23 mouse cellular contexts compared by ENCODE assay signal in genomic region chr9:16037375-16037774, GRCm38 (mm10).
DNase-seq lines count a peak whose midpoint lies in the region; ATAC-seq and TF ChIP-seq lines count a peak whose summit lies in the region.
"Had no signal": no experiment of that assay in that cellular context is flagged by ENCODE, and none has a peak within 500 bp of the region (broad histone marks: within the 10 kb centered on the region; RNA-seq: fewer than 3 reads in every experiment).

No protein-coding gene starts in this region.

- intact Hi-C loops in left cerebral cortex, adult 2 months (cut with DNase I) = loop anchor here (2.0 to 10.0 kb wide), 2 partner anchors 245 to 1357 kb away; no protein-coding TSS in a partner anchor
- intact Hi-C loops in left cerebral cortex, postnatal 14 days (cut with DNase I) = no loop called here

- peak overlapping the region; percentile 44; the same call in 1 of the 2 replicates for H3K27ac ChIP-seq in left cerebral cortex, adult 2 months
- H3K27ac ChIP-seq in intestine, embryonic 15.5 days = no peak overlapping the region
- H3K27ac ChIP-seq in intestine, postnatal 0 days (ENCODE audit: low read depth, low read length) = no peak overlapping the region
- H3K27ac ChIP-seq: embryonic facial prominence, embryonic 10.5 days; embryonic facial prominence, embryonic 12.5 days; forebrain, embryonic 13.5 days; forebrain, embryonic 15.5 days had no signal

- no peak overlapping the region for H3K4me2 ChIP-seq in intestine, embryonic 15.5 days (replicated peaks)
- no peak overlapping the region for H3K4me2 ChIP-seq in intestine, postnatal 0 days (replicated peaks; ENCODE audit: low read depth)
- H3K4me2 ChIP-seq: embryonic facial prominence, embryonic 12.5 days; forebrain, embryonic 13.5 days; forebrain, embryonic 15.5 days had no signal

- 49% methylated on average over 3 of the region's 3 CpGs for WGBS in intestine, embryonic 15.5 days
- WGBS in intestine, postnatal 0 days = 27% methylated on average over 3 of the region's 3 CpGs

- no peak for DNase-seq in left cerebral cortex, adult 2 months (ENCODE audit: extremely low spot score in 1 of 2, low spot score in 2 of 2)
- DNase-seq in left cerebral cortex, postnatal 14 days (ENCODE audit: low spot score in 2 of 2) = no peak
- no peak for DNase-seq in frontal cortex, adult 2 months (ENCODE audit: extremely low spot score in 1 of 2, low spot score in 1 of 2)
- DNase-seq: adrenal gland, adult 8-10 months; adrenal gland, postnatal 14 days; adrenal gland, postnatal 36 days; B cell, adult 2 months; cerebellum, adult 11-12 months; cerebellum, adult 2 months; cerebellum, adult 9-10 months; cerebellum, postnatal 10 days; cerebellum, postnatal 25 days had no signal

- no peaks in the 10 kb centered on the region for H3K36me3 ChIP-seq in intestine, embryonic 15.5 days
- H3K36me3 ChIP-seq in intestine, postnatal 0 days (ENCODE audit: control insufficient read depth, insufficient read depth) = no peaks in the 10 kb centered on the region
- H3K36me3 ChIP-seq: embryonic facial prominence, embryonic 10.5 days; embryonic facial prominence, embryonic 12.5 days; forebrain, embryonic 15.5 days; G1E had no signal

- H3K4me1 ChIP-seq in intestine, embryonic 15.5 days (replicated peaks) = no peaks in the 10 kb centered on the region
- H3K4me1 ChIP-seq in intestine, postnatal 0 days (replicated peaks; ENCODE audit: control insufficient read depth, insufficient read depth, low read length) = no peaks in the 10 kb centered on the region
- H3K4me1 ChIP-seq: embryonic facial prominence, embryonic 10.5 days; embryonic facial prominence, embryonic 12.5 days; forebrain, embryonic 13.5 days had no signal

- no peak overlapping the region for H3K4me3 ChIP-seq in left cerebral cortex, adult 2 months
- H3K4me3 ChIP-seq in intestine, embryonic 15.5 days (replicated peaks) = no peak overlapping the region
- H3K4me3 ChIP-seq in intestine, postnatal 0 days (ENCODE audit: low read depth, low read length) = no peak overlapping the region
- H3K4me3 ChIP-seq: embryonic facial prominence, embryonic 10.5 days; embryonic facial prominence, embryonic 12.5 days; forebrain, embryonic 13.5 days; forebrain, embryonic 15.5 days had no signal

- no peaks in the 10 kb centered on the region for H3K9me3 ChIP-seq in intestine, embryonic 15.5 days
- no peaks in the 10 kb centered on the region for H3K9me3 ChIP-seq in intestine, postnatal 0 days (ENCODE audit: control insufficient read depth)
- H3K9me3 ChIP-seq: embryonic facial prominence, embryonic 10.5 days; embryonic facial prominence, embryonic 12.5 days; forebrain, embryonic 13.5 days; forebrain, embryonic 15.5 days; G1E had no signal

- no peaks in the 10 kb centered on the region for H3K27me3 ChIP-seq in intestine, embryonic 15.5 days (replicated peaks)
- H3K27me3 ChIP-seq in intestine, postnatal 0 days (replicated peaks; ENCODE audit: control insufficient read depth, insufficient read depth, low read length) = no peaks in the 10 kb centered on the region
- H3K27me3 ChIP-seq: CH12.LX; embryonic facial prominence, embryonic 12.5 days; forebrain, embryonic 13.5 days; forebrain, embryonic 15.5 days; Patski had no signal

- ATAC-seq in intestine, embryonic 15.5 days = peak; percentile 88
- peak; percentile 60 for ATAC-seq in intestine, postnatal 0 days
- ATAC-seq: activated CD4-positive, CD25-positive, alpha-beta regulatory T cell, adult 4 months; CD4-positive, CD25-positive, alpha-beta regulatory T cell, adult 4 months; forebrain, embryonic 13.5 days; forebrain, embryonic 15.5 days; Patski had no signal

- H3K9ac ChIP-seq in intestine, embryonic 15.5 days = no peak overlapping the region
- H3K9ac ChIP-seq in intestine, postnatal 0 days (ENCODE audit: low read depth, low read length) = no peak overlapping the region
- H3K9ac ChIP-seq: embryonic facial prominence, embryonic 12.5 days; forebrain, embryonic 13.5 days; forebrain, embryonic 15.5 days had no signal

- no peak for TF ChIP-seq CTCF in left cerebral cortex, adult 2 months (IDR thresholded peaks at IDR 0.05)
- no peak for TF ChIP-seq CTCF in intestine, postnatal 0 days (IDR thresholded peaks at IDR 0.05; ENCODE audit: low read depth)
